Mouse (Mus musculus) brain, embryonic 14.5 days (tissue): ENCODE measurements at regions not wholly inside any gene's neighbourhood (a gene's known extent, or its start where the extent isn't known, plus 50 kb on each side); places are given as distances from the start of the nearest gene placed in this dataset.

Experiments
- CTCF ChIP-seq: fragments of 200-500 bp; IDR thresholded peaks from 2 replicates; pipeline ENCODE4 v1.5.1; 2012; ENCODE audit warnings: inconsistent platforms, mild to moderate bottlenecking, moderate library complexity, borderline replicate concordance; ENCODE audit not compliant: insufficient read depth, insufficient read length; ENCODE audit errors: extremely low read depth
- POLR2A ChIP-seq: fragments of 200-500 bp; IDR thresholded peaks from 2 replicates; pipeline ENCODE4 v1.6.1; 2012; ENCODE audit warnings: mild to moderate bottlenecking, inconsistent platforms, borderline replicate concordance; ENCODE audit not compliant: poor library complexity, insufficient read depth, insufficient read length, severe bottlenecking; ENCODE audit errors: extremely low read depth

- TF ChIP-seq POLR2A (no peak), CTCF (no peak)
These were observed 314.8 kb downstream of the Sorl1 start for GRCm38 (mm10) chr9:41809291-41809690.
